Mouse (Mus musculus) lung, postnatal 10 days (tissue): ENCODE measurements at regions not wholly inside any gene's neighbourhood (a gene's known extent, or its start where the extent isn't known, plus 50 kb on each side); places are given as distances from the start of the nearest gene placed in this dataset.
A peak's percentile ranks its signal among the peaks of the same experiment; 100 is the strongest.

Experiments used
- DNase-seq: peaks from one replicate; pipeline ENCODE4 v3.0.0; 2021

GRCm38 (mm10) chr8:26697579-26698084, 279.5 kb upstream of the Zfp703 start:
- DNase-seq = no peak

GRCm38 (mm10) chr8:26698580-26698979, 278.5 kb upstream of the Zfp703 start:
- peak; percentile 50 for DNase-seq

GRCm38 (mm10) chr8:26706048-26706767, 270.9 kb upstream of the Zfp703 start:
- DNase-seq = no peak

GRCm38 (mm10) chr8:26706768-26707156, 270.4 kb upstream of the Zfp703 start:
- DNase-seq = no peak

GRCm38 (mm10) chr8:26713836-26714235, 263.3 kb upstream of the Zfp703 start:
- no peak for DNase-seq

GRCm38 (mm10) chr8:26714714-26715113, 262.4 kb upstream of the Zfp703 start:
- no peak for DNase-seq

- DNase-seq = no peak
These were observed 258.4 kb upstream of the Zfp703 start for GRCm38 (mm10) chr8:26718409-26719355.

- no peak for DNase-seq
These were observed 254.4 kb upstream of the Zfp703 start for GRCm38 (mm10) chr8:26722766-26723165.

- no peak for DNase-seq
These were observed 252.5 kb upstream of the Zfp703 start for GRCm38 (mm10) chr8:26724628-26725027.

GRCm38 (mm10) chr8:26725521-26725920, 251.6 kb upstream of the Zfp703 start:
- DNase-seq = no peak

GRCm38 (mm10) chr8:26729351-26729750, 247.8 kb upstream of the Zfp703 start:
- no peak for DNase-seq

- DNase-seq = no peak
These were observed 246.0 kb upstream of the Zfp703 start for GRCm38 (mm10) chr8:26731111-26731510.

GRCm38 (mm10) chr8:26744424-26744823, 232.7 kb upstream of the Zfp703 start:
- DNase-seq = no peak

GRCm38 (mm10) chr8:26746811-26747210, 230.3 kb upstream of the Zfp703 start:
- DNase-seq = no peak

GRCm38 (mm10) chr8:26747241-26747972, 229.7 kb upstream of the Zfp703 start:
- peak; percentile 51 for DNase-seq

GRCm38 (mm10) chr8:26748161-26748971, 228.8 kb upstream of the Zfp703 start:
- no peak for DNase-seq

GRCm38 (mm10) chr8:26748972-26749291, 228.2 kb upstream of the Zfp703 start:
- DNase-seq = no peak

- DNase-seq = no peak
These were observed 227.0 kb upstream of the Zfp703 start for GRCm38 (mm10) chr8:26750120-26750519.

- no peak for DNase-seq
These were observed 225.5 kb upstream of the Zfp703 start for GRCm38 (mm10) chr8:26751651-26752050.

- DNase-seq = no peak
These were observed 220.7 kb upstream of the Zfp703 start for GRCm38 (mm10) chr8:26756452-26756851.

- DNase-seq = no peak
These were observed 216.4 kb upstream of the Zfp703 start for GRCm38 (mm10) chr8:26760726-26761125.
